Mouse (Mus musculus) left cerebral cortex, postnatal 4 days (tissue): Measurements from ENCODE around the gene Ntrk3. TPM values are rescaled to one million over a fixed set of nuclear protein-coding genes. Genes with fewer than 3 reads are reported as not detected.

Experiments
- DNase-seq: peaks from one replicate; pipeline ENCODE4 v3.0.0-alpha.2; 2022
- intact Hi-C: fragments of 180-260 bp; cut with DNase I; formaldehyde crosslinking; loops from one replicate; pipeline ENCODE4 v1.15.1; 2025
- total RNA-seq, 2 experiments: library from RNA; stranded (reverse); gene quantifications; 2 replicates each; pipeline ENCODE4 v1.2.3; 2021

Ntrk3 gene
- total RNA-seq, 2 experiments from 2014 or later, result 130 to 143 TPM

- intact Hi-C loops, result loop anchor here (5.0 to 10.0 kb wide), 2 partner anchors 313 to 1150 kb away; no protein-coding TSS in a partner anchor
- DNase-seq, result no peak
These were observed 473.3 kb downstream of the Ntrk3 start for GRCm38 (mm10) chr7:78264432-78265002.

GRCm38 (mm10) chr7:78261420-78262125 is 476.2 kb downstream of the Ntrk3 start:
- DNase-seq, result no peak
- intact Hi-C loops, result loop anchor here (10.0 kb wide), 1 partner anchor 1147 kb away; no protein-coding TSS in a partner anchor

GRCm38 (mm10) chr7:78258151-78258550 is 479.7 kb downstream of the Ntrk3 start:
- intact Hi-C loops, result no loop called here
- no peak for DNase-seq

- peak; percentile 35 for DNase-seq
- intact Hi-C loops, result loop anchor here (2.0 kb wide), 1 partner anchor 213 kb away; no protein-coding TSS in a partner anchor
These were observed 483.9 kb downstream of the Ntrk3 start for GRCm38 (mm10) chr7:78253777-78254385.

GRCm38 (mm10) chr7:78248119-78248642 is 489.6 kb downstream of the Ntrk3 start:
- intact Hi-C loops, result no loop called here
- DNase-seq, result no peak

GRCm38 (mm10) chr7:78239012-78239411 is 498.8 kb downstream of the Ntrk3 start:
- DNase-seq, result no peak
- intact Hi-C loops, result no loop called here

- DNase-seq, result no peak
- intact Hi-C loops, result no loop called here
These were observed 516.1 kb downstream of the Ntrk3 start for GRCm38 (mm10) chr7:78221668-78222067.

- intact Hi-C loops, result no loop called here
- DNase-seq, result no peak
These were observed 516.9 kb downstream of the Ntrk3 start for GRCm38 (mm10) chr7:78220949-78221348.

- intact Hi-C loops, result no loop called here
- DNase-seq, result peak; percentile 71
These were observed 546.7 kb downstream of the Ntrk3 start for GRCm38 (mm10) chr7:78190931-78191653.

- no peak for DNase-seq
- intact Hi-C loops, result no loop called here
These were observed 552.2 kb downstream of the Ntrk3 start for GRCm38 (mm10) chr7:78185578-78185977.

GRCm38 (mm10) chr7:78183396-78183795 is 554.4 kb downstream of the Ntrk3 start:
- no peak for DNase-seq
- intact Hi-C loops, result no loop called here

- no peak for DNase-seq
- intact Hi-C loops, result no loop called here
These were observed 557.7 kb downstream of the Ntrk3 start for GRCm38 (mm10) chr7:78179996-78180665.

GRCm38 (mm10) chr7:78172267-78172955 is 565.4 kb downstream of the Ntrk3 start:
- no peak for DNase-seq
- intact Hi-C loops, result no loop called here

GRCm38 (mm10) chr7:78165466-78165865 is 572.3 kb downstream of the Ntrk3 start:
- intact Hi-C loops, result no loop called here
- DNase-seq, result no peak

GRCm38 (mm10) chr7:78157946-78158345 is 579.9 kb downstream of the Ntrk3 start:
- DNase-seq, result no peak
- intact Hi-C loops, result no loop called here

GRCm38 (mm10) chr7:78145251-78145650 is 592.6 kb downstream of the Ntrk3 start:
- no peak for DNase-seq
- intact Hi-C loops, result no loop called here

- intact Hi-C loops, result no loop called here
These were observed 593.0 kb downstream of the Ntrk3 start for GRCm38 (mm10) chr7:78144849-78145248.

GRCm38 (mm10) chr7:78129966-78130365 is 607.8 kb downstream of the Ntrk3 start:
- intact Hi-C loops, result no loop called here
- DNase-seq, result no peak

More at GRCm38 (mm10) chr7:78144849-78145248, 593.0 kb downstream of the Ntrk3 start:
- DNase-seq, result no peak
